9 mouse cellular contexts compared by ENCODE assay signal in the genomic region with DNA sequence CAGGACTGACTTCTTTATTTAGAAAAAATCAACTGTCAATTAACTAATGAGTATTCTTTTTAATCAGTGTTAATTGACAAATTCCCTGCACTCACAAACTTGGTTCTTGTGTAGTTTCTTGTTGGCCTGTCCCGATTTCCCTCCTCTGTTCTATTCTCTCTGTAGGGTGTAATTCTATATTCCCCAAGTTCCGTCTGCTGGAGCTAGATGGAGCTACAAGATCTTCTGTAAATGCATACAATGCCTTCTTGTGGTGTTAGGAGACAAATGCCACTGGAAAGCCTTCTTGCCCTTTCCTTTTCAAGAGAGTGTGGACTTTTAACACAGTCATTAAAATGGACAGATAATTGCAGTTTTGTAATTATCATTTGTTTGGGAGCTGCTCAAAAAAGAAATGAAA.
DNase-seq lines count a peak whose midpoint lies in the region; ATAC-seq and TF ChIP-seq lines count a peak whose summit lies in the region.
"Had no signal": no experiment of that assay in that cellular context is flagged by ENCODE, and none has a peak within 500 bp of the region (broad histone marks: within the 10 kb centered on the region; RNA-seq: fewer than 3 reads in every experiment).

No protein-coding gene starts in this region.

- H3K36me3 ChIP-seq in heart, postnatal 0 days (replicated peaks; ENCODE audit: control insufficient read depth, insufficient read depth, low read length) = no peaks in the 10 kb centered on the region
- H3K36me3 ChIP-seq in lung, embryonic 16.5 days (ENCODE audit: control insufficient read depth, insufficient read depth, low read length) = no peaks in the 10 kb centered on the region
- H3K36me3 ChIP-seq: embryonic facial prominence, embryonic 13.5 days had no signal

- no peak overlapping the region for H3K27ac ChIP-seq in heart, postnatal 0 days (ENCODE audit: low read depth)
- no peak overlapping the region for H3K27ac ChIP-seq in lung, embryonic 16.5 days (ENCODE audit: low read length)
- H3K27ac ChIP-seq: embryonic facial prominence, embryonic 13.5 days had no signal

- no peak overlapping the region for H3K9ac ChIP-seq in heart, postnatal 0 days (replicated peaks; ENCODE audit: low read depth, low read length)
- H3K9ac ChIP-seq in lung, embryonic 16.5 days (ENCODE audit: low read length) = no peak overlapping the region
- H3K9ac ChIP-seq: embryonic facial prominence, embryonic 13.5 days had no signal

- WGBS in heart, postnatal 0 days = 16% methylated on average over 2 of the region's 2 CpGs
- 12% methylated on average over 2 of the region's 2 CpGs for WGBS in lung, embryonic 16.5 days
- WGBS in lung, adult 2 months = 46% methylated on average over 2 of the region's 2 CpGs

- no peaks in the 10 kb centered on the region for H3K27me3 ChIP-seq in heart, postnatal 0 days (ENCODE audit: control insufficient read depth, insufficient read depth, low read length)
- H3K27me3 ChIP-seq in lung, embryonic 16.5 days (ENCODE audit: control insufficient read depth, insufficient read depth, low read depth, low read length) = no peaks in the 10 kb centered on the region
- H3K27me3 ChIP-seq: embryonic facial prominence, embryonic 13.5 days had no signal

- DNase-seq in heart, postnatal 0 days (ENCODE audit: low spot score) = peak; percentile 57
- DNase-seq in heart, adult 8-10 months (ENCODE audit: low spot score) = no peak
- no peak for DNase-seq in lung, adult 2 months
- DNase-seq in embryo, embryonic 11 days = peak; percentile 76
- DNase-seq in retina, embryonic 14.5 days (ENCODE audit: low spot score) = peak; percentile 72
- no peak for DNase-seq in natural killer cell, adult 2 months (ENCODE audit: low spot score in 2 of 2)
- DNase-seq in urinary bladder, postnatal 4 days (ENCODE audit: low spot score in 2 of 2) = no peak

- TF ChIP-seq CTCF in heart, postnatal 0 days (IDR thresholded peaks at IDR 0.05; ENCODE audit: low read depth) = peak; percentile 87
- no peak for TF ChIP-seq CTCF in lung, adult 2 months (IDR thresholded peaks at IDR 0.05; ENCODE audit: insufficient read depth, low read length)

- H3K4me3 ChIP-seq in heart, postnatal 0 days (ENCODE audit: low read depth, low read length) = no peak overlapping the region
- H3K4me3 ChIP-seq in lung, embryonic 16.5 days (ENCODE audit: low read length) = no peak overlapping the region
- H3K4me3 ChIP-seq in lung, adult 2 months (replicated peaks; ENCODE audit: extremely low read depth, low read depth, low read length) = no peak overlapping the region
- H3K4me3 ChIP-seq: embryonic facial prominence, embryonic 13.5 days had no signal

- no peak overlapping the region for H3K4me2 ChIP-seq in heart, postnatal 0 days (ENCODE audit: low read depth, low read length)
- no peak overlapping the region for H3K4me2 ChIP-seq in lung, embryonic 16.5 days (ENCODE audit: low read depth, low read length)
- H3K4me2 ChIP-seq: embryonic facial prominence, embryonic 13.5 days had no signal

- no peak for TF ChIP-seq EP300 in heart, postnatal 0 days (IDR thresholded peaks at IDR 0.05; ENCODE audit: low read depth)

- no peak for TF ChIP-seq POLR2A in lung, adult 2 months (IDR thresholded peaks at IDR 0.05; ENCODE audit: borderline replicate concordance, extremely low read depth, low read depth, low read length)

- 0 out of 2 replicates have a peak, but pooled peaks have one; percentile 57 for ATAC-seq in heart, postnatal 0 days (ENCODE audit: insufficient read depth, low read depth)
- ATAC-seq in lung, embryonic 16.5 days (ENCODE audit: low read depth) = peak; percentile 59; the same call in 1 of the 2 replicates

- H3K4me1 ChIP-seq in heart, postnatal 0 days (ENCODE audit: control insufficient read depth, insufficient read depth) = peaks cover 4% of the 10 kb centered on the region; the same call in 1 of the 2 replicates
- H3K4me1 ChIP-seq in lung, embryonic 16.5 days (replicated peaks; ENCODE audit: control insufficient read depth, insufficient read depth, low read length) = peaks cover 11% of the 10 kb centered on the region; the same call in 1 of the 2 replicates
- peaks cover 7% of the 10 kb centered on the region; the same call in 1 of the 2 replicates for H3K4me1 ChIP-seq in lung, adult 2 months (ENCODE audit: control insufficient read depth, insufficient read depth, low read length)

- H3K9me3 ChIP-seq in heart, postnatal 0 days (replicated peaks; ENCODE audit: control insufficient read depth, low read length) = no peaks in the 10 kb centered on the region
- no peaks in the 10 kb centered on the region for H3K9me3 ChIP-seq in lung, embryonic 16.5 days (ENCODE audit: control insufficient read depth, low read length)
- H3K9me3 ChIP-seq: embryonic facial prominence, embryonic 13.5 days had no signal

Comparison
In these comparisons a context has a peak if more than half of its experiments do, and no peak if none do; other contexts are left out.
1. DNase-seq: peak in heart, postnatal 0 days (single experiment), embryo, embryonic 11 days (single experiment) and retina, embryonic 14.5 days (single experiment); none in heart, adult 8-10 months (single experiment), lung, adult 2 months (single experiment), natural killer cell, adult 2 months (0 of 2) and urinary bladder, postnatal 4 days (0 of 2).